Mouse (Mus musculus) effector memory CD4-positive, alpha-beta T cell, adult 7 months (primary cell): ENCODE data around the gene Pck1. TPM values are rescaled to one million over a fixed set of nuclear protein-coding genes. Genes with fewer than 3 reads are reported as not detected.

Experiments
- polyA plus RNA-seq: library from polyadenylated mRNA; unstranded; fragments of 100-300 nt; shearing (Covaris generic); gene quantifications from one replicate; pipeline ENCODE4 v1.2.1, GENCODE M21; 2017

The Pck1 gene
- 0.38 TPM for polyA plus RNA-seq

GRCm38 (mm10) chr2:173152436-173153151, at the start of gene Pck1:
Gene Pck1 (plus strand): TSS chr2:173153048.

DNA sequence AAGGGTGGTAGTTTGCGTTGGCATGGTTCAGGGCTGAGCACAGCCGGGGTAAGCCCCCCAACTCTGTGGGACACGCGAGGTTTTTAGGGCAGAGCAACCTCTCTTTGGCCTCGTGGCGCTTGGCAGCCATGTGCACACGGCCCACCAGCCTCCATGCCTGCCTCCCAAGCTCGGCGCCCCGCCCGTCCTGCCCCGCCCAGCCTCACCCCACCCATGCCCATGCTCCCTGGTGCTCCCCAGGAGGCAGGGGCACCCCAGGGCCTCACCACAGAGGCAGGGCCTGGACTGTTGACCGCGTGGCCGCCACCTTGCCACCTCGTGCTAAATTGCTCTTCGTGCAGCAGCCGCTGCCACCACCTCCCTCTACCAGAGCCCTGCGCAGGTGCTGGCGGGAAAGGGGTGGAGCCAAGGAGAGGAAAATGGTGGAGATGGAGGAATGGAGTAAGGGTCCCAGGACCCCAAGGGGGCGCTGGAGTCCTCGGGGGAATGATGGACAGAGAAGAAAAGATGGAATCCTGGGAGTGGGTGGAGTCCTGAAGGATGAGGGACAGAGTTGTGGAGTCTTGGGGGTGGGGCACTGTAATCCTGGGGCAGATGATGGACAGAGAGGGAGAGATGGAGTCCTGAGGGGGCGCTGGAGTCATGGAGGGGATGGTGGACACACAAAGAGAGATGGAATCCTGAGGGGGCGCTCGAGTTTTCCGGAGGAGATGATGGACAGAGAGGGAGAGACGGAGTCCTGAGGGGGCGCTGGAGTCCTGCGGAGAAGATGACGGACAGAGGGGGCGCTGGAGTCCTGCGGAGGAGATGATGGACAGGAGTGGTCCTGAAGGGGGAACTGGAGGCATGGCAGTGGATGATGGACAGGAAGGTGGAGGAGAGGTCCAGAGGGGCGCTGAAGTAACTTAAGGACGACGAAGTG, 33.6 kb upstream of the Pck1 start, which contains the start of gene Ctcfl:
Gene Ctcfl, minus strand, starts transcription at position 503 of the 922 bp plus-strand sequence.

Other genes starting within 250 kb of the Pck1 start
- 4.8 TPM for gene Bmp7, start 212.7 kb upstream of the Pck1 start, polyA plus RNA-seq
- 5.2 TPM for gene Spo11, start 175.3 kb upstream of the Pck1 start, polyA plus RNA-seq
- gene Rae1, start 152.9 kb upstream of the Pck1 start, polyA plus RNA-seq = 76.9 TPM
- gene Rbm38, start 132.6 kb upstream of the Pck1 start, polyA plus RNA-seq = 12.8 TPM
- 0.16 TPM for gene Ctcfl, start 33.5 kb upstream of the Pck1 start, polyA plus RNA-seq
- 61.9 TPM for gene Zbp1, start 65.9 kb downstream of the Pck1 start, polyA plus RNA-seq
- 15.7 TPM for gene Pmepa1, start 123.5 kb downstream of the Pck1 start, polyA plus RNA-seq